Mouse (Mus musculus): ENCODE measurements around the gene Phf24. TPM values are rescaled to one million over a fixed set of nuclear protein-coding genes. Genes with fewer than 3 reads are reported as not detected.
A peak's percentile ranks its signal among the peaks of the same experiment; 100 is the strongest.

Phf24 gene
- polyA plus RNA-seq, 1 experiment from 2014 or later = 3.4 TPM

DNA sequence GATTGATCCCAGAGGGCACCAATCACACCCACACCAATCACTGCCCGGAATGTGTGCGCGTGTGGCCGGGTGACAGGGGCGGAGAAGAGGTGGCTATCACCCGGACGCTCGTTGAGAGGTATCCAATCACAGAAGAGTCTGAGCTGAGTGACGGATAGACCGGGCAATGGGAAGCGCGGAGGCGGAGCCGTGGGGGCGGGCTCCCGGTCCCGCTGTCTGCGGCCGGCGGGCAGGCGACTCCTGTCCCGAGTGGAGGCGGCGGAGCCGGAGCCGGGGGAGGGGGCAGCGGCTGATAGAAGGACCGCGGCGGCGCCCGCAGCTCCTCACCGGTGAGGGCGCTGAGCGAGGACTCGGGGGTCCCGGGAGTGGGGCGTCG lies 33.2 kb downstream of the Phf24 start, which contains the start of gene Dnajb5:
TSS of gene Dnajb5 (plus strand) at position 139 of the 376 bp plus-strand sequence.
- peak within 1 kb of the TSS; percentile 69 for H3K4me3 ChIP-seq
- H3K36me3 ChIP-seq = peaks cover 3% of the 10 kb centered on the region; the same call in 1 of the 2 replicates
- peak within 1 kb of the TSS; percentile 98 for H3K27ac ChIP-seq (ENCODE audit: poor library complexity, severe bottlenecking)
- H3K27me3 ChIP-seq (replicated peaks) = peaks cover 20% of the 10 kb centered on the region
- peak within 1 kb of the TSS; percentile 82 for H3K4me2 ChIP-seq
- WGBS = under 1% methylated on average over 38 of the region's 39 CpGs
- H3K4me1 ChIP-seq (replicated peaks) = peaks cover 52% of the 10 kb centered on the region
- ATAC-seq (ENCODE audit: insufficient number of reproducible peaks, low FRiP score) = peak; percentile 95
- H3K9me3 ChIP-seq (replicated peaks) = no peaks in the 10 kb centered on the region
- peak within 1 kb of the TSS; percentile 92 for H3K9ac ChIP-seq

DNA sequence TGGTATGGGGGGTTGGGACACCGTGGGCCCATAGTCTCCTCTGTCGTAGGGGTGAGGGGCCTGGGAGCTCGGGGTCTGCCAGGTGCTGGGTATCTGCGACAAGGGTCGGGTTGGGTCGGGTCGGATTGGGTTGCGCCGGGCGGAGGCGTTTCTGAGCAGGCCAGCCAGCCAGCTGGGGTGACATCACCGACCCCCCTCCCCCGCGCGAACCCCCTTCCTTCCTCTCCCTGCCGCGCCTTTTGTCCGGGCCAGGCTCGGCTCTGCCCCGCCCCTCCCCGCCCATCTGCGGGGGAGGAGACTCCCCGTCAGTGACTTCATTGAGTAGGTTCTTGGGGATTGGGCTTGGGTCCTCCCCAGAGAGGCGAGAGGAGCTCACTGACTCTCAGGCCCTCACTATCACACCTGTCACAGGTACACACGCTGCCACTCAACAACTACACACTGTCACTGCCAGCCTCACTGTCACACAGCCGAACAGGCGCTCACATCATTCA lies 33.7 kb downstream of the Phf24 start:
- Histone ChIP-seq H3K4me3 (peak overlapping the region; percentile 69), H3K4me1 (replicated peaks) (peaks cover 55% of the 10 kb centered on the region), H3K4me2 (peak overlapping the region; percentile 82), H3K27ac (ENCODE audit: poor library complexity, severe bottlenecking) (peak overlapping the region; percentile 98), H3K9me3 (replicated peaks) (no peaks in the 10 kb centered on the region), H3K9ac (peak overlapping the region; percentile 92), H3K27me3 (replicated peaks) (peaks cover 20% of the 10 kb centered on the region), H3K36me3 (peaks cover 4% of the 10 kb centered on the region; the same call in 1 of the 2 replicates)
- WGBS = under 1% methylated on average over 16 of the region's 27 CpGs
- ATAC-seq (ENCODE audit: insufficient number of reproducible peaks, low FRiP score) = peak; percentile 79

DNA sequence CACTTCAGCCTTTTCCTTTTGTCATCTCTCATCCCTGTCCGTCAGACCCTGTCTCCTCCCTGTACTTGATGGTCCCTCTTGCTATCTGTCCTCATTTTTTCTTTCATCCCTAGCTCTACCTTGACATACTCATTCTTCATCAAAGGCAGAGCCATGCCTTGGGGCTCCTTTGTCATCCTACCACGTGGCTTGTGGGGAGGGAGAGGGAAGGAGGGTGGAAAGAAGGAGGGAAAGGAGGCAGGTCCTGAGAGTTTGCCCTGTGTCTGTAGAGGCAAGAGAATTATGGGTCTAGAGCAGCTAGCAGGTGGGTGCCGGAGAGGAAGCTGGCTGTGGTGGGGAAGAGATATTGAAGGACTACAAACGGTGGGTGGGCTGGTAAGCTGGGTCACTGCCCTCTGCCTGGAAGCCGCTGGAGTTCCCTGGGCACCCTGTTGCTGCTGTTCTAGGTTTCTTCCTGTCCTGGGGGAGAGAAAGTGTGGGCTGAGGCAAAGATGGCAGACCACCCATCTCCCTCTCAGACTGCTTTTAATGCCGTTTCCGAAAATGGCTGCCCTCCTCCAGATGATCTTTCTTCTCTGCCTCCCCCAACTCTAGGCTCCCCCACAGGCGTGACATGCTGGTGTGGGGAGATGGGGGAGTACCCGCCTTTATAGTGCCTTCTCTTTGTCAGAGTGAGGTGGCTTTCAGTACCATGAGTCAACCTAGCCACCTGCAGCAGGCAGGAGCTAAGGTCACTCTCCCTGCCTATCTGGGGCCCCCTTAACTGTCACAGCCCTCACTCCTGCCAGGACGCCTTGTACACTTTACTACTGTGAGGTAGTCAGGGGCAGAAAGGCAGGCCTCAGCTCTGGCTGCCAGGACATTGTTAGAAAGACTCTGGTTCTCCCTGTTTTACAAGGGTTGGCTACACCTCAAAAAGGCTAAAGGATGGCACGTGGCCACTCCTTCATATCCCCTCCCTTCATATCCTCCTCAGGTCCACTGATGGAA lies 35.0 kb downstream of the Phf24 start:
- Histone ChIP-seq H3K4me2 (peak overlapping the region; percentile 82), H3K36me3 (peaks cover 10% of the 10 kb centered on the region), H3K27me3 (replicated peaks) (peaks cover 18% of the 10 kb centered on the region), H3K27ac (ENCODE audit: poor library complexity, severe bottlenecking) (peak overlapping the region; percentile 98), H3K9me3 (replicated peaks) (no peaks in the 10 kb centered on the region), H3K9ac (peak overlapping the region; percentile 92), H3K4me1 (replicated peaks) (peaks cover 55% of the 10 kb centered on the region), H3K4me3 (peak overlapping the region; percentile 69)
- ATAC-seq (ENCODE audit: insufficient number of reproducible peaks, low FRiP score) = no peak
- 58% methylated on average over 11 of the region's 11 CpGs for WGBS

DNA sequence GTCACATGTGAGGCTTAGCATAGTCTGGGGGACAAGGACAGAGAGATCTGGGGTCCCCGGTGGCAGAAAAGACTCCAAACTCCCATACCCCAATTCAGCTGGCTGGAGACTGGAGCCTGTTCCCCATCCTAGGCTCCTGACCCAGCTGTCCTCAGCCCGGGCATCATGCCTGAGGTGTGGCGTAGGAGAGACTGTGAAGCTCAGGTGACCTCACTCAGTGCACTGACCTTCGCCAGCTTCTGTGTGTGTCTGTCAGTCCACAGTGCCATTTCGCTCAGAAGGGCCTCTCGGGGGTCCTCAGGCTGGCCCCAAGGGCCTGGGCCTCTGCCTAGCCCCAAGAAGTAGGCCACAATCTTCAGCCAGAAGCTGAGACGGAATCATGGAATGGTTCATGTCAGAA lies 36.1 kb downstream of the Phf24 start:
- Histone ChIP-seq H3K27me3 (replicated peaks) (peaks cover 8% of the 10 kb centered on the region), H3K27ac (ENCODE audit: poor library complexity, severe bottlenecking) (peak overlapping the region; percentile 98), H3K4me3 (no peak overlapping the region), H3K4me1 (replicated peaks) (peaks cover 57% of the 10 kb centered on the region), H3K36me3 (peaks cover 20% of the 10 kb centered on the region), H3K9ac (peak overlapping the region; percentile 62), H3K9me3 (replicated peaks) (no peaks in the 10 kb centered on the region), H3K4me2 (no peak overlapping the region)
- WGBS = 85% methylated on average over 7 of the region's 7 CpGs
- ATAC-seq (ENCODE audit: insufficient number of reproducible peaks, low FRiP score) = no peak

DNA sequence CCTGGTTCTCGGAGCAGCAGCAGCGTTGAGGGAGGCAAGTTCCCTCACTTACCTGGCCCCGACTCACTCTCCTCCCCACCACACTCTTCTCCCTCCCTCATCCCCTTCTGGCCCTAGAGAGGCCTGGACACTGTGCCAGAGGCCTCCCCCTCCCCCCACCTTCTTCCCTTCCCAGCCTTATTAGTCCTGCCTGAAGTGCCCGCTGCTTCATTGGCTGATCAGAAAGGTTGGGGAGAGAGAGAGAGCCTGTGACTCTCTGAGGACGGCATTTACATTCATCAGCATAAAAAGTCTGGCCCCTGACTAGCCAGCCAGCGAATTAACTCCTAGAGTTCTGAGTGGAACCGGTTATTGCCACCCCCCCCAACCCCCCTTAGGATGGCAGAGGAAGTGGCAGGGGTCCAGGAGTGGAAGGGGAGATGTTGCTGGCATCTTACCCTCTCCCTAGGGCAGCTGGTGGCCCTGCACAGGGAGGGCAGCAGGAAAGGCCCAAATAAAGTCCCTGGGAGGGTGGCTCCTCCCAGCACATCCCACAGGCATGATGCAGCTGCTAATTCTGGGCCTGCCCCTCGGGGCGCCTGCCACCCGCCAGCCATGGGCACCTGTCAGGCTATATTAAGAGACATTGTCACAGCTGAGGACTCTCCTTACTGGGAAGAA lies 37.1 kb downstream of the Phf24 start:
- ATAC-seq (ENCODE audit: insufficient number of reproducible peaks, low FRiP score) = peak; percentile 12; the same call in 1 of the 2 replicates
- peaks cover 29% of the 10 kb centered on the region for H3K36me3 ChIP-seq
- peak overlapping the region; percentile 62 for H3K9ac ChIP-seq
- no peaks in the 10 kb centered on the region for H3K27me3 ChIP-seq (replicated peaks)
- H3K4me2 ChIP-seq = peak overlapping the region; percentile 55
- peak overlapping the region; percentile 98 for H3K27ac ChIP-seq (ENCODE audit: poor library complexity, severe bottlenecking)
- H3K9me3 ChIP-seq (replicated peaks) = no peaks in the 10 kb centered on the region
- 21% methylated on average over 10 of the region's 10 CpGs for WGBS
- H3K4me3 ChIP-seq = peak overlapping the region; percentile 17
- H3K4me1 ChIP-seq (replicated peaks) = peaks cover 64% of the 10 kb centered on the region

DNA sequence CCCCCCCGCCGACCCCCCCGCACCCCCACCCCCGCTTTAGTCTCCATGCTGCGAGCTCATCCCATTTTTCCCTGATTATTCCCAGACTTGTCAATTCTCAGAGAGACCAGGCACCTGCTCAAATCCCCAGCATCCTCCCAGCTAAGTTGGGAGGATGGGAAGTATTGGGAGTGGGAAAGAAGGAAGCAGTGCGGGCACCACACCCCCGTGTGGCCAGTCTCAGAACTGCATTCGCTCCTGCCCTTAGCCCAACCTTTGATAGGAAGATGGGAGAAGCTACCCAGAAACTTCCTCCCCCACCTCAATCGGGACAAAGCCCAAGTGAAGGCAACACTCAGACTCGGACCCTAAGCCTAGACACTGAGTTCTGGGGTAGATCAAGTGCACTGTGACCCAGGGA lies 37.8 kb downstream of the Phf24 start:
- peaks cover 65% of the 10 kb centered on the region for H3K4me1 ChIP-seq (replicated peaks)
- H3K27ac ChIP-seq (ENCODE audit: poor library complexity, severe bottlenecking) = peak overlapping the region; percentile 98
- no peaks in the 10 kb centered on the region for H3K27me3 ChIP-seq (replicated peaks)
- H3K9me3 ChIP-seq (replicated peaks) = no peaks in the 10 kb centered on the region
- no peak for ATAC-seq (ENCODE audit: insufficient number of reproducible peaks, low FRiP score)
- H3K4me3 ChIP-seq = no peak overlapping the region
- peak overlapping the region; percentile 55 for H3K4me2 ChIP-seq
- peaks cover 29% of the 10 kb centered on the region for H3K36me3 ChIP-seq
- peak overlapping the region; percentile 62 for H3K9ac ChIP-seq
- WGBS = 9% methylated on average over 10 of the region's 10 CpGs

DNA sequence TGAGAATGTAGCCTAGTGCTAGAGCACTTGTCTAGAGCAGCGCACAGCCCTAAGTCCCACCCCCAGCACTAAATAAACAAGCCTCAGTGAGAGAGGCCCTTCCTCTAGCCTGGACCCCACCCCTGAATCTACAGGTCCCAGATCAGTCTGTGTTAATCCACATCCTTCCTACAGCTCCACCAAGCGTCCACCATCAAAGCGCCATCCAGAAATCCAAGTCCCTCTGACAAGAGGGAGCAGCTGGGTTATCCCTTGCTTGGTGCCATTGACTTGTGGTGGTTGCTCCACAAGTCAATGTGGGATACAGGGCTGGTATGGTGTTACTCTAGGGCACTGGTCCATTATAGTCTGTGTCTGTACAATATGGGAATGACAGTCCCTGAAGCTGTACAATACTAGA lies 38.7 kb downstream of the Phf24 start:
- H3K9ac ChIP-seq = no peak overlapping the region; the same call in 1 of the 2 replicates
- no peaks in the 10 kb centered on the region for H3K27me3 ChIP-seq (replicated peaks)
- peak overlapping the region; percentile 98; the same call in 1 of the 2 replicates for H3K27ac ChIP-seq (ENCODE audit: poor library complexity, severe bottlenecking)
- peaks cover 29% of the 10 kb centered on the region for H3K36me3 ChIP-seq
- H3K4me3 ChIP-seq = no peak overlapping the region
- no peak overlapping the region for H3K4me2 ChIP-seq
- peaks cover 74% of the 10 kb centered on the region for H3K4me1 ChIP-seq (replicated peaks)
- ATAC-seq (ENCODE audit: insufficient number of reproducible peaks, low FRiP score) = no peak
- WGBS = 92% methylated on average over 3 of the region's 3 CpGs
- no peaks in the 10 kb centered on the region for H3K9me3 ChIP-seq (replicated peaks)

DNA sequence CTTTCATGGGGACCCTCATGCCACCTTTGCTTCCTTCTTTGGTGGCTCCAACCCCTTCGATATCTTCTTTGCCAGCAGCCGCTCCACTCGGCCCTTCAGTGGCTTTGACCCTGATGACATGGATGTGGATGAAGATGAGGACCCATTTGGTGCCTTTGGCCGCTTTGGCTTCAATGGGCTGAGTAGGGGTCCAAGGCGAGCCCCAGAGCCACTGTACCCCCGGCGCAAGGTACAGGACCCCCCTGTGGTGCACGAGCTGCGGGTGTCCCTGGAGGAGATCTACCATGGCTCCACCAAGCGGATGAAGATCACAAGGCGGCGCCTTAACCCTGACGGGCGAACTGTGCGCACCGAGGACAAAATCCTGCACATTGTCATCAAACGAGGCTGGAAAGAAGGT lies 40.1 kb downstream of the Phf24 start:
- peaks cover 63% of the 10 kb centered on the region for H3K4me1 ChIP-seq (replicated peaks)
- WGBS = 88% methylated on average over 17 of the region's 17 CpGs
- no peaks in the 10 kb centered on the region for H3K27me3 ChIP-seq (replicated peaks)
- ATAC-seq (ENCODE audit: insufficient number of reproducible peaks, low FRiP score) = no peak
- no peak overlapping the region for H3K9ac ChIP-seq
- H3K27ac ChIP-seq (ENCODE audit: poor library complexity, severe bottlenecking) = no peak overlapping the region
- no peaks in the 10 kb centered on the region for H3K9me3 ChIP-seq (replicated peaks)
- H3K36me3 ChIP-seq = peaks cover 29% of the 10 kb centered on the region
- H3K4me2 ChIP-seq = no peak overlapping the region
- no peak overlapping the region for H3K4me3 ChIP-seq

DNA sequence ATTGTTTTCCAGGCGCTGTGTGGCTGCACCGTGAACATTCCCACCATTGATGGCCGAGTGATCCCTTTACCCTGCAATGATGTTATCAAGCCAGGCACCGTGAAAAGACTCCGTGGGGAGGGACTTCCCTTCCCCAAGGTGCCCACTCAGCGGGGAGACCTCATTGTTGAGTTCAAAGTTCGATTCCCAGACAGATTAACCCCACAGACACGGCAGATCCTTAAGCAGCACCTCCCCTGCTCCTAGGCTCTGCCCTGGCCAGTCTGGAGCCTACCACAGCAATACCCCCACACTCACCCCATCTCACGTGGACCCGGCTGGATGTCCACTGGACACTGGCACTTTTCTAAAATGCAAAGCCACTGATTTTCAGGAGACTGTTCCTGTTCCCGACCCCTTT lies 40.8 kb downstream of the Phf24 start:
- Histone ChIP-seq H3K9me3 (replicated peaks) (no peaks in the 10 kb centered on the region), H3K9ac (peak overlapping the region; percentile 39; the same call in 1 of the 2 replicates), H3K27me3 (replicated peaks) (no peaks in the 10 kb centered on the region), H3K4me1 (replicated peaks) (peaks cover 56% of the 10 kb centered on the region), H3K4me3 (no peak overlapping the region), H3K27ac (ENCODE audit: poor library complexity, severe bottlenecking) (no peak overlapping the region), H3K4me2 (no peak overlapping the region), H3K36me3 (peaks cover 29% of the 10 kb centered on the region)
- no peak for ATAC-seq (ENCODE audit: insufficient number of reproducible peaks, low FRiP score)
- 80% methylated on average over 11 of the region's 11 CpGs for WGBS

DNA sequence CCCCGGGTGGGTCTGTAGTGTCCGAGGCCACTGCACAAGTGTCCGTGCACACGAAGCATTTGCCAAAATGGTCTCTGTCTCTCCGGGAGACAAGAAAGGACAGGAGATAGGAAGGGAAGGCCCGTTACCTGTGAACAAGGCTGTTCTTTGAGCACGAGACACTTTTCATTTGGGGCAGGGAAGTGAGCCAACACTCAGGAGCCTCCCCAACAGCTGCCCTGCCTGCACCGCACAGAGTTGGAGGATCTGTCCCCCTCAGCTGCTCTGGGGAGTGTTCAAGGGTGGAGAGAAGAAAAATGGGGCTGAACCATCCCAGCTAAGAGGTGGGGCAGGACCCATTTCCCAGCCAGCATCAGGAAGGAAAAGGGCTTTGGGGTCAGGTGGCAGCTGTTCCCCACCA lies 41.5 kb downstream of the Phf24 start:
- 74% methylated on average over 8 of the region's 8 CpGs for WGBS
- no peaks in the 10 kb centered on the region for H3K27me3 ChIP-seq (replicated peaks)
- peak overlapping the region; percentile 72 for H3K27ac ChIP-seq (ENCODE audit: poor library complexity, severe bottlenecking)
- 0 out of 2 replicates have a peak, but pooled peaks cover 2% of the 10 kb centered on the region for H3K9me3 ChIP-seq (replicated peaks)
- H3K36me3 ChIP-seq = peaks cover 29% of the 10 kb centered on the region
- ATAC-seq (ENCODE audit: insufficient number of reproducible peaks, low FRiP score) = no peak
- no peak overlapping the region for H3K4me3 ChIP-seq
- H3K4me1 ChIP-seq (replicated peaks) = peaks cover 49% of the 10 kb centered on the region
- no peak overlapping the region for H3K4me2 ChIP-seq
- H3K9ac ChIP-seq = peak overlapping the region; percentile 39; the same call in 1 of the 2 replicates

DNA sequence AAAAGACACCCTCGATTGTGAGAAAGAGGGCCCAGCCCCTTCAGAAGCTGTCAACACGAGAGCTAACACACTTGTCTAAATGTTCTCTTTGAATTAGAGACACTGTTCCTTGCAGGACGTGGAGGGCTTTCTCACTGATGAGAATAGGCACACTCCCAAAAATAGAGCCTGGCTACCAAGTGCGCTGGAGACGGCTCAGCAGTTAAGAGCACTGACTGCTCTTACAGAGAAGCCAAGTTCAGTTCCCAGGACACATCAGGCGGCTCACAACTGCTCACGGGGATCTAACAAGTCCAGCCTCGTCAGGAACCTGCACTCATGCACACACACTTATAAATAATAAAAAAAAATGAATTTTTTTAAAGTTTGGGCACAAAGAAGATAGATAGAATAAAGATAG lies 42.5 kb downstream of the Phf24 start:
- peak; percentile 16; the same call in 1 of the 2 replicates for ATAC-seq (ENCODE audit: insufficient number of reproducible peaks, low FRiP score)
- Histone ChIP-seq H3K4me3 (no peak overlapping the region), H3K4me2 (peak overlapping the region; percentile 14; the same call in 1 of the 2 replicates), H3K27me3 (replicated peaks) (no peaks in the 10 kb centered on the region), H3K9ac (no peak overlapping the region), H3K36me3 (peaks cover 26% of the 10 kb centered on the region), H3K9me3 (replicated peaks) (0 out of 2 replicates have a peak, but pooled peaks cover 2% of the 10 kb centered on the region), H3K27ac (ENCODE audit: poor library complexity, severe bottlenecking) (peak overlapping the region; percentile 72), H3K4me1 (replicated peaks) (peaks cover 39% of the 10 kb centered on the region)
- 34% methylated on average over 8 of the region's 8 CpGs for WGBS

Measured in heart, embryonic 12.5 days (tissue).